In the genomic region with DNA sequence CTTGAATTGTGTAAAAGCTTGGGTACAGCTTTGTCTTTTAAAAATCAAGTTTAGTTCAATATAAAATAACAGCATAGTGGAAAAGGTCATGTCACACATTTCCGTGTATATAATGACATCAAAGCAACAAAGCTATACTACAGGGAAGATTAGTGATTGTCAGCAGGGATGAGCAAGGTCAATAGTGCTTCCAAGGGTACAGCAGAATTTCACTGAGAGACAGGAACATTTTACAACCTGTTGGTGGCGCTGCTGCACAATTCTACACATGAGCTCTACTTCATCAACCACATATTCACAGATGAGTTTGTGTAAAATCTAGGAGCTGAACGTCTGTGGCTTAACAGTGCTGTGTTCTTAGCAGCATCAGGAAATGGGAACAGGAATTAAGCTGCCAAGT, we compare ENCODE assay signal across 8 mouse cellular contexts.
DNase-seq lines count a peak whose midpoint lies in the region; ATAC-seq lines count a peak whose summit lies in the region.

No protein-coding gene starts in this region.

- no peak overlapping the region for H3K9ac ChIP-seq in hindbrain, embryonic 11.5 days (ENCODE audit: low read depth, low read length)
- no peak overlapping the region for H3K9ac ChIP-seq in midbrain, embryonic 13.5 days (replicated peaks)

- no peaks in the 10 kb centered on the region for H3K36me3 ChIP-seq in hindbrain, embryonic 11.5 days (ENCODE audit: control insufficient read depth, insufficient read depth, low read length)
- H3K36me3 ChIP-seq in midbrain, embryonic 13.5 days, result no peaks in the 10 kb centered on the region

- no peaks in the 10 kb centered on the region for H3K27me3 ChIP-seq in hindbrain, embryonic 11.5 days (ENCODE audit: control insufficient read depth, insufficient read depth, low read length)
- H3K27me3 ChIP-seq in midbrain, embryonic 13.5 days, result no peaks in the 10 kb centered on the region

- ATAC-seq in hindbrain, embryonic 11.5 days (ENCODE audit: low FRiP score), result peak; percentile 68; the same call in 1 of the 2 replicates
- peak; percentile 56; the same call in 1 of the 2 replicates for ATAC-seq in midbrain, embryonic 13.5 days

- H3K4me3 ChIP-seq in hindbrain, embryonic 11.5 days (ENCODE audit: low read depth, low read length), result no peak overlapping the region
- H3K4me3 ChIP-seq in midbrain, embryonic 13.5 days (replicated peaks), result no peak overlapping the region

- peak; percentile 29 for DNase-seq in gastrocnemius, postnatal 10 days
- no peak for DNase-seq in gastrocnemius, adult 8-10 months (ENCODE audit: low spot score in 2 of 2)
- DNase-seq in NIH3T3 (ENCODE audit: low read depth) (peak; percentile 33), adipocyte (ENCODE audit: low spot score) (no peak)
- DNase-seq in cerebellum, postnatal 14 days, result peak; percentile 47 to 70
- peak; percentile 75 for DNase-seq in hindbrain, embryonic 11.5 days (ENCODE audit: low spot score)
- peak; percentile 49 to 76 for DNase-seq in layer of hippocampus, postnatal 14 days (ENCODE audit: low spot score in 2 of 2)

- H3K9me3 ChIP-seq in hindbrain, embryonic 11.5 days (ENCODE audit: control insufficient read depth, low read length), result no peaks in the 10 kb centered on the region
- H3K9me3 ChIP-seq in midbrain, embryonic 13.5 days, result no peaks in the 10 kb centered on the region

- H3K27ac ChIP-seq in hindbrain, embryonic 11.5 days (ENCODE audit: low read depth, low read length), result no peak overlapping the region
- no peak overlapping the region for H3K27ac ChIP-seq in midbrain, embryonic 13.5 days

- H3K4me2 ChIP-seq in hindbrain, embryonic 11.5 days (replicated peaks; ENCODE audit: low read depth, low read length), result no peak overlapping the region
- H3K4me2 ChIP-seq in midbrain, embryonic 13.5 days (replicated peaks), result no peak overlapping the region

- WGBS in hindbrain, embryonic 11.5 days, result 7% methylated on average over 3 of the region's 3 CpGs
- 4% methylated on average over 3 of the region's 3 CpGs for WGBS in midbrain, embryonic 13.5 days

- H3K4me1 ChIP-seq in hindbrain, embryonic 11.5 days (replicated peaks; ENCODE audit: control insufficient read depth, insufficient read depth, low read length), result no peaks in the 10 kb centered on the region
- no peaks in the 10 kb centered on the region for H3K4me1 ChIP-seq in midbrain, embryonic 13.5 days (replicated peaks)

Comparison
In these comparisons a context has a peak if more than half of its experiments do, and no peak if none do; other contexts are left out.
1. DNase-seq: peak in gastrocnemius, postnatal 10 days (single experiment), NIH3T3 (single experiment), cerebellum, postnatal 14 days (2 of 2), hindbrain, embryonic 11.5 days (single experiment) and layer of hippocampus, postnatal 14 days (2 of 2); none in gastrocnemius, adult 8-10 months (0 of 2) and adipocyte (single experiment).